Mouse (Mus musculus): ENCODE results near the gene Gm10770. TPM values are rescaled to one million over a fixed set of nuclear protein-coding genes. Genes with fewer than 3 reads are reported as not detected.

Gm10770 gene
- polyA plus RNA-seq (2012; rRNA removed; ENCODE audit: low replicate concordance), result not detected in 2 replicates

DNA sequence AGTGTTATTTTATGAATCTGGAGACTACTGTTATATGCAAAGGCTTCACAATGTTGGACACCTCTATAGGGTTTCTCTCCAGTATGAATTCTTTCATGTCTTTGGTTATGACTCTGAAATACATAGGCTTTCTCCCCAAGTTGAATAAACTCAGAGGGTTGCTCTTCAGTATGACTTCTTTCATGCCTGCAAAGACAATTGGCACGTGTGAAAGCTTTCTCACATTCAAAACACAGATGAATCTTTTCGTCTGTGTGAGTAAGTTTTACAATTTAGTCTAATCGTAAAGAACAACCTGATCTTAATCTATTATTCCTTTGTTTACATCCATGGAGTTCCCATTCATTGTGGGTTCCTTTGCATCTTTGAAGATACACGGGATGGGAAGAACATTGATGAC, at the start of gene Gm10770:
TSS of gene Gm10770 (minus strand) at position 101 of the 400 bp plus-strand sequence.

DNA sequence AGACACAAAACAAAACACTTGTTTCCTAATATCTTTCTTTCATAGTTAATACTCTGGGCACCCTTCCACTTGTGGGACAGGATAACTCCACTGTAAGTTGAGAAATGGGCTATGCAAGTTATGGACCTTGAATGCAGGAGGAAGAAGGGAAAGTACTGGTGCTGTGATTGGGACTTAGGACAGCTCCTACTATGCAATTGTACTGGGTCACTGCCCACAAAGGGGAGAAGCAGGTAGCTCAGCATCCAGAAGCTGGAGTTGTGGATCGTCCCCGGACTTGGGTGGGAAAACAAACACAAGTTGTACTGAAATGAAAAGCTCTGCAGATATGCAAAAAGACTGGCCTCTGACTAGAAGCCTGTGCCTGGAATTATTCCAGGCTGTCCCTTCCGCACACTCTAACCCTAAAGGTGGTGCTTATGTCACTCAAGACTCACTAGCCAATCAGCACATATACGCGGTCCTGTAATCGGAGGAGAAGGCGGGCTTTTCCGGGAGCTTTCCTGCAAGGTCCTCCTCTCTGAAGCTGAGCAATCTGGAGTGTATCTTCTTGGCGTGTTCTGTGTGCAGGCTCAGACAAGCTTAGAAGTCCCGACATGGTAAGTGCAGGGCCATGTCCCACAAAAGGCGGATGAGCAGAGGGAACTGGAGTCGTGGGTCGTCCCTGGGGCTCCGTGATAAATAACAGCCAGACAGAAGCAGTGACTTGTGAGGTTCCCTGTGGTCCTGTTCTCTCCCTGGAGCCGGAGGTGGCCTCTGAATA, 38.3 kb upstream of the Gm10770 start, which contains the start of gene Zfp937:
TSS of gene Zfp937 (plus strand) at position 474 of the 763 bp plus-strand sequence.

DNA sequence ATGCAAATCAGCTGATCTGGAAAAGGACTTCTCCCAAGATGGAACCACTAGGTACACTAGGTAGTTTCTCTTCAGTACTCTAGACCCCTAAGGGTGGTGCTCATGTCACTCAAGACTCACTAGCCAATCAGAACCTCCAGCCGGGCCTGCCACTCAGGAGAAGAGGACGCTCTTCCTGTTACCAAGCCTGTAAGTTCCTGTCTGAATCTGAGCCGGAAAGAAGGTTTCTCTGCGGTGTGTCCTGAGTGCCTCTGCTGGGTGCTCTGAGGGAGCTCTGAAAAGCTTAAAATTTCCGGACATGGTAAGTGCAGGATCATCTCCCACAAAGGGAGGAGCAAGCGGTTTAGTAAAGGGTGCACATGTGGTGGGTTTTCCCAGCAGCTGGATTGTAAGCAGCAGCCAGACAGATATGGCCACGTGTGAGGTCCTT, 2.1 kb upstream of the Gm10770 start, which contains the start of gene Gm14139:
TSS of gene Gm14139 (plus strand) at position 186 of the 430 bp plus-strand sequence.

DNA sequence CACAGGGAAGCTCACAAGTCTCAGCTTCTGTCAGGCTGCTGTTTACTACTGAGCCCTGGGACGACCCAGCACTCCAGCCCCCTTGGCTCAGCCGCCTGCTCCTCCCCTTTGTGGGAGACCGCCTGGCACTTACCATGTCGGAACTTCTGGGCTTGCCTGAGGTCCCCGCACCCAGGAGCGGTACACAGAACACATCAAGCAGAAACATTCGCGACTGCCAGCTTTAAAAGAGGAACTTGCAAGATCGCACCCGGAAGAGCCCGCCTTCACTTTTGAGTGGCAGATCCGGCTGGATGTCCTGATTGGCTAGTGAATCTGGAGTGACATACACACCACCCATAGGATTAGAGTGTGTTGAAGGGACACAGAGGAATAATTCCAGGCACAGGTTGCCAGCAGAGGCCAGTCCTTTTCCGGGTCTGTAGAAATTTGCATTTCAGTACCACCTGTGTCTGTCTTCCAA, 43.0 kb downstream of the Gm10770 start, which contains the start of gene Zfp120:
TSS of gene Zfp120 (minus strand) at position 274 of the 463 bp plus-strand sequence.

Other genes with a start within 250 kb of the Gm10770 start
- 0.06 and 0.44 TPM in 2 replicates for gene Zfp120, start 43.0 kb downstream of the Gm10770 start, polyA plus RNA-seq (2012; rRNA removed; ENCODE audit: low replicate concordance)
- gene Gm14139, start 2.1 kb upstream of the Gm10770 start, polyA plus RNA-seq (2012; rRNA removed; ENCODE audit: low replicate concordance), result not detected in 2 replicates
- gene Zfp937, start 38.4 kb upstream of the Gm10770 start, polyA plus RNA-seq (2012; rRNA removed; ENCODE audit: low replicate concordance), result 0.06 and 0.18 TPM in 2 replicates
- not detected in 2 replicates for gene Gm21994, start 75.9 kb upstream of the Gm10770 start, polyA plus RNA-seq (2012; rRNA removed; ENCODE audit: low replicate concordance)
- gene Gm14124, start 77.8 kb upstream of the Gm10770 start, polyA plus RNA-seq (2012; rRNA removed; ENCODE audit: low replicate concordance), result not detected in 2 replicates
- gene Gm10130, start 144.0 kb upstream of the Gm10770 start, polyA plus RNA-seq (2012; rRNA removed; ENCODE audit: low replicate concordance), result not detected in 2 replicates
- 0.25 and 0.55 TPM in 2 replicates for gene 3300002I08Rik, start 183.1 kb upstream of the Gm10770 start, polyA plus RNA-seq (2012; rRNA removed; ENCODE audit: low replicate concordance)